Mouse (Mus musculus) C2C12 (cell line): ENCODE data around the gene Pkib.

Experiments used
- CEBPB ChIP-seq: IDR thresholded peaks from one replicate; pipeline ENCODE4 v1.6.1; 2011; ENCODE audit warnings: low read depth, mild to moderate bottlenecking, control low read depth, moderate library complexity
- CTCF ChIP-seq: IDR thresholded peaks from one replicate; pipeline ENCODE4 v1.5.1; 2011; ENCODE audit not compliant: control insufficient read depth, insufficient read depth, insufficient read length
- MAX ChIP-seq: IDR thresholded peaks from one replicate; pipeline ENCODE4 v1.6.1; 2011; ENCODE audit warnings: mild to moderate bottlenecking, control low read depth
- MYOD1 ChIP-seq: IDR thresholded peaks from one replicate; pipeline ENCODE4 v1.6.1; 2011; ENCODE audit warnings: low read depth; ENCODE audit not compliant: control insufficient read depth, insufficient read length
- MYOG ChIP-seq: IDR thresholded peaks from one replicate; pipeline ENCODE4 v1.6.1; 2011; ENCODE audit not compliant: control insufficient read depth, insufficient read length; ENCODE audit errors: extremely low read depth
- USF1 ChIP-seq: IDR thresholded peaks from one replicate; pipeline ENCODE4 v1.6.1; 2011; ENCODE audit warnings: low read depth, mild to moderate bottlenecking, control low read depth, moderate library complexity

- no peak for TF ChIP-seq MAX
- no peak for TF ChIP-seq CTCF
- no peak for TF ChIP-seq CEBPB
- TF ChIP-seq MYOD1: no peak
- no peak for TF ChIP-seq USF1
- TF ChIP-seq MYOG: no peak
These were observed 128.9 kb downstream of the Pkib start for GRCm38 (mm10) chr10:57760694-57761093.
